Mouse (Mus musculus) embryonic facial prominence, embryonic 12.5 days (tissue): ENCODE data around the gene Entr1. TPM values are rescaled to one million over a fixed set of nuclear protein-coding genes. Genes with fewer than 3 reads are reported as not detected.

ENCODE experiments used
- ATAC-seq: fragments of 200-750 bp; cut with Nextera tagmentation; 2 replicates; pipeline ENCODE4 v1.8.0; 2017; ENCODE audit not compliant: insufficient number of reproducible peaks, insufficient read depth, low FRiP score, low TSS enrichment
- H3K27ac ChIP-seq: fragments of 300-500 bp; sonication (generic); 2 replicates; pipeline ENCODE4 v1.5.1; 2016; ENCODE audit warnings: mild to moderate bottlenecking
- H3K27me3 ChIP-seq: fragments of 300-500 bp; sonication (generic); 2 replicates; pipeline ENCODE4 v1.6.1; 2016; ENCODE audit warnings: mild to moderate bottlenecking, moderate library complexity
- H3K36me3 ChIP-seq: fragments of 300-500 bp; sonication (generic); 2 replicates; pipeline ENCODE4 v1.6.1; 2016; ENCODE audit warnings: mild to moderate bottlenecking
- H3K4me1 ChIP-seq: fragments of 300-500 bp; sonication (generic); 2 replicates; pipeline ENCODE4 v1.6.1; 2016
- H3K4me2 ChIP-seq: fragments of 300-500 bp; sonication (generic); replicated peaks from 2 replicates; pipeline ENCODE4 v1.6.1; 2016; ENCODE audit warnings: mild to moderate bottlenecking, moderate library complexity
- H3K4me3 ChIP-seq: fragments of 300-500 bp; sonication (generic); 2 replicates; pipeline ENCODE4 v1.5.1; 2016; ENCODE audit warnings: mild to moderate bottlenecking
- H3K9ac ChIP-seq: fragments of 300-500 bp; sonication (generic); 2 replicates; pipeline ENCODE4 v1.6.1; 2016; ENCODE audit warnings: mild to moderate bottlenecking, moderate library complexity
- H3K9me3 ChIP-seq: fragments of 300-500 bp; sonication (generic); 2 replicates; pipeline ENCODE4 v1.6.1; 2016; ENCODE audit warnings: mild to moderate bottlenecking, moderate library complexity
- WGBS: fragments of 180-500 bp; shearing (Covaris S2); methylation state at CpG from one replicate; pipeline ENCODE4 v1.1.7; 2016; 5-methylcytosine and 5-hydroxymethylcytosine counted together
- polyA plus RNA-seq: library from polyadenylated mRNA; unstranded; fragments of >200 nt; fragmentation: Nextera tagmentation; extraction: Ambion mirVana; gene quantifications from 2 replicates; pipeline ENCODE4 v1.2.1, GENCODE M21; 2016

Gene Entr1
- polyA plus RNA-seq, 1 experiment from 2014 or later, result 188 TPM

DNA sequence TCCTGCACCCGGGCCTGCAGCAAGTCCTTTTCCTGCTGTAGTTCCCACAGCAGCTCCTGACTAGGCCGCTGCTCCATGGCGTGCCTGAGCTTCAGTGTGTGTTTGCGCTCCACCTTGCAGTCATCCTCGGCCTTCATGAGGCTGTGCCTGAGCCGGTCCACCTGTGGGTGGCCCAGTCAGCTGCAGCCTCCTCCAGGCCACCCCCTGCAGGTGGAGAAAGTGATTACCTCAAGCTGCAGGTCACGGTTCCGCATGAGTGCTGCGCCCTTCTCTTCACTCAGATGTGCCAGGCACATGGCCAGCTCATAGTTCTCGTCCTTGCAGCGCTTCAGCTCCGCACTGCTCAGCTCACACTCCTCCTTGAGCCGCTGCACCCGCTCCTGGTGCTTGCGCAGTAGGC, 31.6 kb downstream of the Entr1 start:
- no peak for ATAC-seq
- no peaks in the 10 kb centered on the region for H3K27me3 ChIP-seq
- 48% methylated on average over 15 of the region's 15 CpGs for WGBS
- H3K4me2 ChIP-seq, result no peak overlapping the region
- peaks cover 5% of the 10 kb centered on the region; the same call in 1 of the 2 replicates for H3K4me1 ChIP-seq
- no peak overlapping the region for H3K9ac ChIP-seq
- H3K27ac ChIP-seq, result no peak overlapping the region
- no peak overlapping the region for H3K4me3 ChIP-seq
- H3K36me3 ChIP-seq, result peaks cover 2% of the 10 kb centered on the region; the same call in 1 of the 2 replicates
- no peaks in the 10 kb centered on the region for H3K9me3 ChIP-seq

GRCm38 (mm10) chr2:26356678-26357077, 32.4 kb downstream of the Entr1 start:
- H3K27me3 ChIP-seq, result no peaks in the 10 kb centered on the region
- ATAC-seq, result no peak
- H3K4me1 ChIP-seq, result peaks cover 7% of the 10 kb centered on the region; the same call in 1 of the 2 replicates
- no peaks in the 10 kb centered on the region for H3K9me3 ChIP-seq
- H3K9ac ChIP-seq, result no peak overlapping the region
- 73% methylated on average over 7 of the region's 7 CpGs for WGBS
- no peaks in the 10 kb centered on the region for H3K36me3 ChIP-seq
- no peak overlapping the region for H3K4me2 ChIP-seq
- no peak overlapping the region for H3K4me3 ChIP-seq
- H3K27ac ChIP-seq, result no peak overlapping the region

- Histone ChIP-seq H3K4me1 (peaks cover 7% of the 10 kb centered on the region), H3K9me3 (no peaks in the 10 kb centered on the region), H3K27me3 (no peaks in the 10 kb centered on the region), H3K27ac (no peak overlapping the region), H3K36me3 (no peaks in the 10 kb centered on the region), H3K4me2 (no peak overlapping the region), H3K9ac (no peak overlapping the region), H3K4me3 (no peak overlapping the region)
- 86% methylated on average over 4 of the region's 4 CpGs for WGBS
- ATAC-seq, result no peak
These were observed 32.9 kb downstream of the Entr1 start for GRCm38 (mm10) chr2:26356231-26356630.

- Histone ChIP-seq H3K36me3 (peaks cover 11% of the 10 kb centered on the region), H3K4me3 (no peak overlapping the region), H3K27ac (no peak overlapping the region), H3K4me1 (peaks cover 15% of the 10 kb centered on the region), H3K27me3 (no peaks in the 10 kb centered on the region), H3K9ac (no peak overlapping the region), H3K9me3 (no peaks in the 10 kb centered on the region), H3K4me2 (no peak overlapping the region)
- 91% methylated on average over 4 of the region's 4 CpGs for WGBS
- ATAC-seq, result no peak
These were observed 34.7 kb downstream of the Entr1 start for GRCm38 (mm10) chr2:26354401-26354800.

DNA sequence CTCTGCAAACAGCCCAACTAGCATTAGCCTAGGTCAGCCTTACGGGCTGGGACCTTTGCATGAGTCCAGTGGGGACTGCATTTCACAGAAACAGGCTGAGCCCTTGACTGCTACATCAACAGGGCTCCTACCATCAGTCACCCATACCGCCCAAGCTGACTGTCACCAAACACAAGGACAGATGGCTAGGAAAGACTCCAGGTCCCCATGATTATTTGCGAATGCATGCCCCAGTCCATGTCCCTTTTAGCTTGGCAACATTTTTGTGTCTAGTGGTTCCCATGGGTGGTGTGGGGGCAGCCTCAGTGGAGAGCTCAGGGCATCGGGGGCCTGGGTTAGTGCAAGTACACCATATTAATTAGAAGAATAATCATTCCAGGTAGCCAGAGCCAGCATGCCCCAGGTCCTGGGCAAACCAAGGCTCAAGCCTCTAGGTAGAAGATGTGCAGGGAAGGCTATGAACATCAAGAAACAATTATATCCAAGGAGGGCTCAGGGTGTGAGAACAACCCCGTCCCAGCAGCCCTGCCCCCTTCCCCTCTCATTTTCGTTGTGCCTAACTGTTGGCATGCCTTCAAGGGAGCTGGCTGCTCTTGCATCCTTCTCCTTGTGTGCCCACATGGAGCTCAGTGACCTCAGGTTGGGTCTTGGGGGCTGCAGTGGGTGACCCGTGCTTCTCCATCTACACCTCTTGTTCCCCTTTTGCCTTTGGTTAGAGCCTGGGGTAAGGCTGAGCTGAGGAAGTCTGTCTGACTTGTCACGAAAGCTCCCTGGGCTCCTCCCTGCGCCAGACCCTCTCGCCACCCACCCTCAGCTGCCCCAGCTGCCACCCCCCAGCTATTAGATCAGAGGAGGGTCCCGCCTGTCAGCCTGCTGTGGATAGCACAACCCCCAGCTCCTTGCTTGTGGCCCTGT, 35.8 kb downstream of the Entr1 start:
- Histone ChIP-seq H3K9me3 (no peaks in the 10 kb centered on the region), H3K36me3 (peaks cover 21% of the 10 kb centered on the region), H3K27ac (no peak overlapping the region), H3K4me2 (peak overlapping the region; percentile 96), H3K9ac (peak overlapping the region; percentile 80; the same call in 1 of the 2 replicates), H3K4me3 (peak overlapping the region; percentile 82; the same call in 1 of the 2 replicates), H3K4me1 (peaks cover 15% of the 10 kb centered on the region), H3K27me3 (no peaks in the 10 kb centered on the region)
- ATAC-seq, result no peak
- WGBS, result 88% methylated on average over 11 of the region's 11 CpGs

- Histone ChIP-seq H3K27ac (peak overlapping the region; percentile 63; the same call in 1 of the 2 replicates), H3K4me3 (peak overlapping the region; percentile 82), H3K9me3 (no peaks in the 10 kb centered on the region), H3K4me1 (peaks cover 17% of the 10 kb centered on the region), H3K4me2 (peak overlapping the region; percentile 96), H3K36me3 (peaks cover 26% of the 10 kb centered on the region), H3K27me3 (no peaks in the 10 kb centered on the region), H3K9ac (peak overlapping the region; percentile 80)
- 2% methylated on average over 36 of the region's 36 CpGs for WGBS
- ATAC-seq, result 0 out of 2 replicates have a peak, but pooled peaks have one; percentile 6
These were observed 36.7 kb downstream of the Entr1 start for GRCm38 (mm10) chr2:26352291-26352910.

DNA sequence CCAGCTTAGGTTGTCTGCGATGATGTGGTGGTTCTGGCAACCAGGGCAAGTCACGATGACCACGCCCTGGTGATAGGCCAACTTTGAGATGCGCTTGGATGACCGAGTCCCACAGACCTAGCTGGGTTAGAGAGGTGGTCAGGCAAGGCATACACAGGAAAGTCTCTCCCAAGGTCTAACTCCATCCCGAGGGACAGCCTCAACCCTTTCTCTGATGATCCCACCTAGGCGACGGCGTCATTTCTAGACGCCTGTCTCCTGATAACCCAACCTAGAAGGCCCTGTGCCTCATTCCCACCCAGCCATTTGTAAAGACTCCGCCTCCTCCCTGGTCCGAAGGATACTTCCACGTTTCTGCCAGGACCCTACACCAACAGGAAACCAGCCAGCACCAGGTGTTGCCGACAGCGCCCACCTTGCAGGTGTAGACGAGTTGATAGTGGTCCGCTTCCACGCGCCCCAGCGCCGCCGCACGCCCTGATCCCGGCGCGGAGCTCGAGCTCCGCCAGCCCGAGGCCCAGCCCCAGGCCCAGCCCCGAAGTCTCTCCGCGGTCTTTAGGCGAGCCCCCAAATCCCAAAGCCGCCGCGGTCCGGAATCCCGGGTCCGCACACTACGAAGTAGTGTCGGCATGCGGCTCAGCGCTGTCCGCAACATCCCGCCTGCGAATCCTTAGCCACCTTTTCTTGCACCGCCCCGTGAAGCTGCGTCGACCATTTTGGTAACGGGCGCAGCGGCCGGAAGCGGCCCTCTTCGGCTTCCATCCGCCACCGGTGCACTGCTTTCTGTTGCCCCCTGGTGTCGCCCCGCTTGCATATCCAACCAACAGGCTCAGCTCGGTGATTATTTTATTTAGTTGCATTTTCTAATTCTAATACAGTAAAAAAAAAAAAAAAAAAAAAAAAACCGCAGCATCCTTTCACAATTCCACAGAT, 37.5 kb downstream of the Entr1 start, which contains the start of gene Dnlz:
TSS of gene Dnlz (minus strand) at position 753 of the 933 bp plus-strand sequence.
- H3K27ac ChIP-seq, result peak within 1 kb of the TSS; percentile 84
- H3K36me3 ChIP-seq, result peaks cover 34% of the 10 kb centered on the region
- H3K4me1 ChIP-seq, result peaks cover 21% of the 10 kb centered on the region
- H3K4me2 ChIP-seq, result peak within 1 kb of the TSS; percentile 96
- ATAC-seq, result peak; percentile 32
- H3K9ac ChIP-seq, result peak within 1 kb of the TSS; percentile 89
- 2% methylated on average over 62 of the region's 62 CpGs for WGBS
- H3K4me3 ChIP-seq, result peak within 1 kb of the TSS; percentile 82
- no peaks in the 10 kb centered on the region for H3K27me3 ChIP-seq
- no peaks in the 10 kb centered on the region for H3K9me3 ChIP-seq

- ATAC-seq, result no peak
- Histone ChIP-seq H3K36me3 (peaks cover 66% of the 10 kb centered on the region), H3K27me3 (no peaks in the 10 kb centered on the region), H3K27ac (peak overlapping the region; percentile 50), H3K9ac (no peak overlapping the region), H3K4me2 (no peak overlapping the region), H3K9me3 (no peaks in the 10 kb centered on the region), H3K4me3 (no peak overlapping the region), H3K4me1 (peaks cover 21% of the 10 kb centered on the region)
- WGBS, result 54% methylated on average over 6 of the region's 6 CpGs
These were observed 40.9 kb downstream of the Entr1 start for GRCm38 (mm10) chr2:26348241-26348640.

DNA sequence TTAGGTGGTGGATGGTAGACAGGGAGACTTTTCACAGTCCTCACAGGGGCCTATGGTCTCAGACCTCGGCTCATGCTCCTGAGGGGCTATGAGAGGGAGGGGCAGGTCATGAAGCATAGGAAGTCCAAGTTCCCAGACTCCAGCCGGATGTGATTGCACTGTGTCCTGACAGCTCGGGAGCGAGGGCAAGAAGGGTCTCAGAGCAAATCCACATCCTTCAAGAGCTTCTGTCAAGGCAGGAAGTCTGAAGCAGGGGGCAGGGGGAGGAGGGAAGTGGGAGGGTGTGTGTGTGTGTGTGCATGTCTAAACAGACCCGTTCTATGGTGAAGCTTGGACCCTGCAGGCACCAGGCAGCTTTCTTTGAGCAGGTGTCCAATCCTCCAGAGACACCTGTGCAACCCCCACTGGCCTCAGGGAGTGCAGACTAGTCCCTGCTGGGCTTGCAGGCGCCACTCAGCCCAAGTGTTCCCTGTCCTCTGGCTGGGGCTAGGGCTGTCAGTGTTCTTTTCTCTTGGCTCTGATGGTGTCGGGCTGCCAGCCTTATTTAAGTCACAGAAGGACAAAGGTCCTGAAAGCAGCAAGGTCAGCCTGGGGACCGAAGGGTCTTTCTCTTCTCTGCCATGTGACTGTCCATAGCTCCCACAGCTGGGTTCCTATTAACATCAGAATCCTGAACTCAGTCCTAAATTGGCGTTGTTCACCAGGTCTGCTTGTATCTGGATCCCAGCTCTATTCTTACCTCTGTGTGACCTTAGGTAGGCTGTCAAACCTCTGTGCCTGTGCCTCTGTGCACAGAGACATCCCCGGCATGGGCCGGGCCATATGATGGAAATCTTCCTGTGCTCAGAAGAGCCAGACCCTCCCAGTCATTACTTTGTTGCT, 46.3 kb downstream of the Entr1 start:
- 61% methylated on average over 11 of the region's 11 CpGs for WGBS
- Histone ChIP-seq H3K4me1 (peaks cover 4% of the 10 kb centered on the region; the same call in 1 of the 2 replicates), H3K4me2 (no peak overlapping the region), H3K27ac (no peak overlapping the region), H3K27me3 (no peaks in the 10 kb centered on the region), H3K4me3 (no peak overlapping the region), H3K36me3 (peaks cover 89% of the 10 kb centered on the region), H3K9me3 (no peaks in the 10 kb centered on the region), H3K9ac (no peak overlapping the region)
- no peak for ATAC-seq

GRCm38 (mm10) chr2:26342044-26342443, 47.1 kb downstream of the Entr1 start:
- no peak overlapping the region for H3K4me2 ChIP-seq
- ATAC-seq, result no peak
- H3K27ac ChIP-seq, result 0 out of 2 replicates have a peak overlapping the region, but pooled peaks have one; percentile 12
- peaks cover 84% of the 10 kb centered on the region for H3K36me3 ChIP-seq
- 80% methylated on average over 10 of the region's 10 CpGs for WGBS
- H3K9me3 ChIP-seq, result no peaks in the 10 kb centered on the region
- no peaks in the 10 kb centered on the region for H3K27me3 ChIP-seq
- no peak overlapping the region for H3K4me3 ChIP-seq
- H3K9ac ChIP-seq, result no peak overlapping the region
- H3K4me1 ChIP-seq, result 0 out of 2 replicates have a peak, but pooled peaks cover under 1% of the 10 kb centered on the region
